Mouse (Mus musculus) thymus, postnatal 14 days (tissue): ENCODE measurements around the gene Nppb.
A peak's percentile ranks its signal among the peaks of the same experiment; 100 is the strongest.

Source experiments
- DNase-seq: peaks from one replicate; pipeline ENCODE4 v3.0.0; 2021

The Nppb gene

DNA sequence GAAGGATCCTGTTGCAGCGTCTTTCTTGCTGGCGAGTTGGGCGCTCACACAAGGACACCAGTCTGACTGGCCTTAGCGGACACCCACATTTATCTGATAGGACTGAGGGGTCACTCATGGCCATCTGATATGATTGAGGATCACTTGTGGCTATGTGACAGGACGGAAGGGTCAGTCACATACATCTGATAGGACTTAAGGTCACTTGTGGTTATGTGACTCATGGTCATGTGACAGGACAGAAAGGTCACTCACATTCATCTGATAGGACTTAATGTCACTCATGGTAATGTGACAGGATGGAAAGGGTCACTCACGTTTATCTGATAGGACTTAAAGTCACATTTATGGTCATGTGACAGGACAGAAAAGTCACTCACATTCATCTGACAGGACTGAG, 7.2 kb upstream of the Nppb start:
- DNase-seq: no peak

DNA sequence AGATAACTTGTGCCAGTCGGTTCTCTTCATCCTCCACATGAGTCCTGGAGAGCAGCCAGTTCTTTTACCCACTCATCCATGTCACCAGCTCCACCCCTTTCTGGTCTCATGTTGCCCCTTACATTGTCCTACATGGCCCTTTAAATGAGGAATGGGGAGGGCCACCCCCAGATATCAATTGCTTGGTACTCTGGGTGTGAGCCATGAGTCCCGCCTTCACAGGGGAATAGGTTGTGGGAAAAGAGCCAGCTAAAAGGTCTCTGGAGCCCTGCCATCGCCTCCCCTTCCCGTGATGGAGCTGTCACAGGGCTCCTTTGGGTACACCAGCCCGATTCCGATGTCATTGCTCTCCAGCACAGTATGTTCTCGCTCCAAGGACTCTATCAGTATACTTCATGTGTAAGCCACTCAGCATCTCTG, 6.1 kb upstream of the Nppb start:
- no peak for DNase-seq

DNA sequence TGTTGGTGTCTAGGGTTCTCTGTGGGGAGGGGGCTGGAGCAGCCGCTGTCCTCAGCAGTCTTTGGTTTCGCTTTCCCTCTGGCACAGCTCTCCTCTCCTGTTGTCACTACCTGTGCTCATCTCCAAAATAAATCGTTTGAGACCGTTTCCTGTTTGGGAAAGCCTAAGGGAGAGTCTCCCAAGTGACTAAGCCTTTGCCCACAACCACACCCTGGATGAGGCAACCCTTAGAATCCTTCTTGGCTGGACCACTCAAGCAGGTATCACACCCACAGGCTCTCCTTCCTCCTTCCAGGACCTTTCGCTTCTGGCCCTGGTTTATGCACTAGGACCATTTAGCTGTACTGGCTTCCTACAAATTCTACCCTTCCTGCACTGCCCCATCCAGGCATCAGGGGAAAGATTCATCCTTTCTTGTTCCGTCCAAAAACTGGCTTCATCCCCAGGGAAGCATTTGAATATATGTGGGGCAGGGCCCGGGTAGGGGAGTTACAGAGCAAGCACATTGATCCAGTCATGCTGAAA, 8.0 kb downstream of the Nppb start:
- DNase-seq: no peak

DNA sequence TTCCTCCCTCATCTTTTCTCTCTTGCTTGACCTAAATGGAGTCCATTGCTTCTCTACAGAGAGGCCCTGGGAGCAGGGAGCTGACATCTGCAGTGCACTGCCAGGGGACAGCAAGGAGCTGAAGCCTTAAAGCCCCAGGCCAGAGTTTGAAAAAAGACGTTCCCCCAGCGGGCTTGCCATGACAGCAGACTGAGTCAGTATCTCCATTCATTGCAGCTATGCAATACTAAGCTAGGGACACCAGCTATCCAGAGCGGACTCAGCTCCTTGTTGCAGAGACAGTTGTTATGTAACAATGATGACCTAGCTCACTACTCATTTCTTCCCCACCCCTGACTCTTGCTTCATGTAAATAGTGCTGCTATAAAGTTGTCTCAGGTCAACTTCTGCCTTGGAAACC, 9.7 kb downstream of the Nppb start:
- no peak for DNase-seq

DNA sequence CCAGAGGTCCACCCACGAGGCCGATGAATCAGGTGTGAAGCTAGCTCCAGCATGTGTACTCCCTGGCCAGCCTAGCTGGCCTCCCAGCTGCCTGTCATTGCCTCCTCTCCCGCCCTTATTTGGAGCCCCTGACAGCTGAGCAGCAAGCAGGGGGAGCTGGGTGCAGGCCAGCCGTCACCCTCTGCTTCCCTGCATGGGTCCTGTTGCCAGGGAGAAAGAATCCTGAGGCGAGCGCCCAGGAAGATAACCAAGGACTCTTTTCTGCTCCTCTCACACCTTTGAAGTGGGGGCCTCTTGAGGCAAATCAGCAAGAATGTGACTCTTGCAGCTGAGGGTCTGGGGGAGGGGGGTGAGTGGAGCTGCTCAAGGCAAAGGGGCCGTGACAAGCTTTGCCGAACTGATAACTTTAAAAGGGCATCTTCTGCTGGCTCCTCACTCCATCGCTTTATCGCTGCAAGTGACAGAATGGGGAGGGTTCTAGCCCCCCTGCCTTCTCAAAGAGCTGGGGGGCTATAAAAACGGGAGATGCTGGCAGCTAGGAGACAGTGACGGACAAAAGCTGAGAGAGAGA, 14.7 kb downstream of the Nppb start, which contains the start of gene Nppa:
Nppa (plus strand) TSS at position 521 of the 571 bp plus-strand sequence.
- no peak for DNase-seq

DNA sequence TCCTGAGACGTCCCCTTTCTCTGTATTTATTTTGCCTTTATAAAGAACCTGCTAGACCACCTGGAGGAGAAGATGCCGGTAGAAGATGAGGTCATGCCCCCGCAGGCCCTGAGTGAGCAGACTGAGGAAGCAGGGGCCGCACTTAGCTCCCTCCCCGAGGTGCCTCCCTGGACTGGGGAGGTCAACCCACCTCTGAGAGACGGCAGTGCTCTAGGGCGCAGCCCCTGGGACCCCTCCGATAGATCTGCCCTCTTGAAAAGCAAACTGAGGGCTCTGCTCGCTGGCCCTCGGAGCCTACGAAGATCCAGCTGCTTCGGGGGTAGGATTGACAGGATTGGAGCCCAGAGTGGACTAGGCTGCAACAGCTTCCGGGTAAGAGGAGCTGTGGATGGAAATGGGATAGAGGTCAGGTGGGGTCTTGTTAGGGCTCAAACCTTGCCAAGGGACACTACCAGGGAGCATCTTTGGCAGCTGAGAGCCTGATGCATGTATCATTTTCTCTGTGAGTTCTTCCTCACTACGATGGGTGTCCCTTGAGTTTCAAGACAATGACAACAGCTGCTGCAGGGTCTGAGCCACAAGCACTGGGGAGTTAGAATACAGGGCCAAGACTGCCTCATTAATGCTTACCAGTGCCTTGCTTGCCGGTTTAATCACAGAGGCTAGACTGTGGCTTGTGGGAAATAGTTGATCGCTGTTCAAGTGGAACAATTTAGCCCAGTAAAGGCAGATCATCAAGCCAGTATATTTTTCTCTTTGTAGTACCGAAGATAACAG, 15.6 kb downstream of the Nppb start:
- DNase-seq: no peak

DNA sequence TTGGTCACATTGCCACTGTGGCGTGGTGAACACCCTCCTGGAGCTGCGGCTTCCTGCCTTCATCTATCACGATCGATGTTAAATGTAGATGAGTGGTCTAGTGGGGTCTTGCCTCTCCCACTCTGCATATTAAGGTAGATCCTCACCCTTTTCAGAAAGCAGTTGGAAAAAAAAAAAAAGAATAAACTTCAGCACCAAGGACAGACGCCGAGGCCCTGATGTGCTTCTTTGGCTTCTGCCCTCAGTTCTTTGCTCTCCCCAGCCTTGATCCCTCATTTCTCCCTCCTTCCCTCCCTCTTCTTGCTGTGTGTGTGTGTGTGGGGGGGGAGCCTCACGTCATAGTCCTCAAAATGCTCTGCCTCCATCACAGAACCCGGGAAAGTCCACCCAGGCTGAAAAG, 16.3 kb downstream of the Nppb start:
- DNase-seq: no peak

DNA sequence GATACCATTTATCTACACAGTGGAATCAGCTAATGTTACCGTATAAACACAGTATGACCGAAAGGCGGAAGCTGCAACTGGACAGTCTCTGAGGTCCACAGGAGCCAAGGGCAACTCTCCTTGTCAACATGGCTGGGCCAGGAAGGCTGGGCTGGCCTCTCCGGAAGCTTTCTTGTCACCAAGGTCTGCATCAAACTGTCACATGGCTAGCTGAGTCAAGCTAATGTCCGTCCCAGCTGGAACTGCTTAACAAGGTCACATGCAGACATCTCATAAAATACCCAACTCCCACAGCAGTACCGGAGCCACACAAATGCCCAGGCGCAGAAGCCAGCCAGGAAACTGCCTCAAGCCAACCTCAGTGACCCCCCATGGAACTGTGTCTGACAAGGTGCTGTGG, 18.8 kb downstream of the Nppb start:
- no peak for DNase-seq

DNA sequence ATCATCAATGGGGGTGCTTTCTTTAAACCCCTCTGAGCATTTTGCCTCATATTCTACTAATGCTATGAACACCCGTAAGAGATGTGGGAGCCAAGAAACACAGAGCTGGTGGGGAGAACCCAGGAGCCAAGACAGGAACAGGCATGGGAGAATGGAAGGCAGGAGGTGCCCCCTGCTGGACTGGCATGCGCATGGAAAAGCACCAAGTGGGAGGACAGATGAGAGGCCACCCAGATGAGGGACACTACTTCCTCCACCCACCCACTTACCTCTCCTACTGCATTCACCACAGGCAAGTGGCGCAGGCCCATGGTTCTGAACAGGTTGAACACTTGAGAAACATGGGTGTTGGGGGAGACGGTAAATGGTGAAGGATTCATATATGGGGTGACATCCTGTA, 22.8 kb downstream of the Nppb start:
- peak; percentile 12 for DNase-seq

DNA sequence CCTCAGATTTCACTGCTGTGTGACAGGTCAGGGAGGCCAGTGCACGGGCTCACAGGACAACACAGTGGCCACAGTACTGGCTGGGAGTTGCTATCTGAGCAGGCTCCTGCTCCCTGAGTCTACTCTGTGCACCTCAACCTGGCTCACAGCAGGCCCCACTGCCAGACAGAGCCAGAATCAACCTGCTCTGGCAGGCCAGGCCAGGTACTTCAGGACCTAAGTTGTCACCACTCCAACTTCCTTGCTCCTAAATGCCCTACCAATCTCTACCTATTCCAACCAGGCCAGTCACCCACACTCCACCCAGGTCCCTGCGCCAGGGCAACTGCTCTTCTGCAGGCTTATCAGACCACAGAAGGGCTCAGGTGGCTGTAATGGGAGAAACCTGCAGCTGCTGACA, 24.1 kb downstream of the Nppb start:
- DNase-seq: no peak

DNA sequence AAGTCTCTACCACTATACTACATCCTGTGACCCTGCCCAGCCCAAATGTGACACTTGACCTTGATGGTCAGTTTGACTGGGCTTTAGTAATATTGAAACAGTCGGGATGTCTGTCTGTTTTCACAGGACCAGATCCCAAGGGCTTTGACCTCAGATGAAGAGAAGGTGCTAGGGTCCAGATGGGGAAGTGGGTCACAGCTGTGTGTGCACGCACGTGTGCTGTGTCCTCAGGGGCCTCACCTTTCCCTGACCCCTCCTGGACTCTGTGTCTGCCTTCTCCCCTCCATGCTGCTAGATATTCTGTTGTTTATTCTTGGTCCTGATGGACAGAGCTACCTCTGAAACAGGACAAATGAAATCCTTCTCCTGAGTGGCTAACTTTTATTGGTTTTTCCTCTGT, 25.7 kb downstream of the Nppb start:
- DNase-seq: no peak

DNA sequence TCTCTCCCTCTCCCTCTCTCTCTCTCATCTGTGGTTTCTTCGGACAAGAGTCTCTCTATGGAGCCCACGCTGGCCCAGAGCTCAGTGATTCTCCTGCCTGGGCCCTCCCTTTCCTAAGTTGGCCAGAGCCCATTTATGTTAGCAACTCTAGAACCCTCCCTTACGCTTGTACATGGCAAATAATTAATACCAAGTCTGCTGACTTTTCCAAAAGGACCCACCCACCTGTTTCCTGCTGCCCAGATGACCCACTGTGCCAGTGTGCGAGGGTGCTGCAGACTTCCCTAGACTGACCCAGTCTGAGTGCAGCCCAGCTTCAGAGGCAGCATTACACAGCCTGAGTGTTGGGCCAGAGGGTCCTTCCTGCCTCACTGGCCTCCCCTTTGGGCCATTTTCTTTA, 26.6 kb downstream of the Nppb start:
- no peak for DNase-seq

DNA sequence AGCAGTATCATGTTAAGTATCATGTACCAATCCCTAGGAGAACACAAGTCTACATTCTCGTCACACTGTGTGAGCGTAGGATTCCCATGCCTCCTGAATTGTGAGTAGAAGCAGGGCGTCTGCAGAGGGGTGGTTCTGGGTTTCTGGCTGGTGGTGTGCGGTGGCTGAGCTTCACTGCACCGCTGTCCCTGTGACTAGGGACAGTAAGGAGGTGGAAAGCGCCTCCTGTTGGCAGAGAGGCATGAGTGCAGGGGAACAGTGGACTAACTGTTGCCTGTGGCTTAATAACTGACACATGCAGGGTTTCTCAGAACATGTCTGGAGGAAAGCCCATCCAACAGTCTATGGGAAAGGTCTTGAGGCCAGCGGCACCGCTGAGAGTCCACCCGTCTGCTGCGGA, 29.8 kb downstream of the Nppb start:
- DNase-seq: no peak

DNA sequence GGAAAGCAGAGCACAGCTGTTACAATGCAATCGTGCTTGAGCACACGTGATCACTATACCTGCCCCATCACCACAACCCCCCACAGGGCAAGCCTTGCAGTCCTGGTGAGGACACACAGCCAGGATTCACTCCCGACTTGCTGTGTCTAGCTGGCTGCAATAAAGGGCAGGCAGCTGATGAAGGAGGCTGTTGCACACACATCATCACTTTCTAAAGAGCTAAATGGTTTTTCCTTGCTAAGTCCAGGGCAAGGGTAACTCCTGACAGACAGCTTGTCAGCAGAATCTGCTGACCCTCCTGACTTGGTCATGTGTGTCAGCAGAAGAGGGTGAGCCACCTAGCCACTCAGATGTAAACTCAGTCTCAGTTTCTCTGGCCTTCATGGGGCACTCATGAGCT, 31.4 kb downstream of the Nppb start:
- no peak for DNase-seq

DNA sequence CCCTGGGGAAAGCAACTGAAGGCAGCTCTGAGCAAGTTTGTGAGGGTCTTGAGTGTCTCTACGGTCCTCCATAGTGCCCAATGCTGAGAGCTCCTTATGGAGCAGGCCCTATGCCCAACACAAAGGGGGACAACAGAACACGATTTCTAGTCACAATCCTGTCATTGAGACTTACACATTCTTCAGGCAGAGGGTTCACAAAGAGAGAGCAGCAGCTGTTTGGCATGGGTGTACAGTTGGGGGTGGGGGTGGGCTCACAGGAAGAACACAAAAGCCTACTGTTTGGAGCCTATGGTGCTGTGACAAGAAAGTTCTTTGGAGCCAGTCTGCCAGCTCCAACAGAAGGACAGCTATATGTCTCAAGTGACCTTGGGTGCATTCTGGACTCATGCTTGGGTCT, 32.8 kb downstream of the Nppb start:
- DNase-seq: no peak

DNA sequence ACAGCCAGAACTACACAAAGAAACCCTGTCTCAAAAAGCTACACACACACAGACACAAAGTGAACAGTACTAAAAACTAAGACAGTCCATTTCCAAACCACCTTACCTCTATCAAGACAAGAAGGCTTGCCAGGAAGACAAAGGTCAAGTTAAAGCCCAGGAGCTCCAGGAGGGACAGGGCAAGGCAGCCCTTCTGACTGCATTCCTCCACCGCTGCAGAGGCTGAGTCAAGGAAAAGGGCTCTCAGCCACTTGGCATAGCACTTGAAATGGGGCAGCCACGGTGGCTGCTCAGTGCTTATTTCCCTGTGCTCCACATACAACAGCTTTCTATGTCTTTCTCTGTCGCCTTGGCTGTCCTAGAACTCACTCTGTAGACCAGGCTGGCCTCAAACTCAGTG, 38.4 kb downstream of the Nppb start:
- DNase-seq: no peak

DNA sequence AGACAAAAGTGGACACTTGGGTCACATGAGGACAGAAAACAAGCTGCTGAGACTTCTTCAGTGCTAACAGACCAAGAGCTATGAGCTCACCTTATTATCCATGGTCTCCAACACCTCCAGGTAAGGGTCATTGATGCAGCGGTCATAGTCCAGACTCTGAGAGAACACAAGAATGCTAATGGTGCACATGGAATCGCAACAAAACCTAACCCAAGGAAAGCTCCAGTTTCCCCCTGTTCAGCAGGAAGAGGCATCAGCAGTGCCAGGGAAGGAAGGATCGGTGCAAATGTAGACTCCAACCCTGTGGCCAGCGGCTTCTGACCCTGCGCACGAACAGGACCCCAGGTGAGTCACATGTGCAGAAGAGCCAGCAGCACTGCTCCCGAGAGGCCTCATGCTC, 43.7 kb downstream of the Nppb start:
- DNase-seq: no peak

DNA sequence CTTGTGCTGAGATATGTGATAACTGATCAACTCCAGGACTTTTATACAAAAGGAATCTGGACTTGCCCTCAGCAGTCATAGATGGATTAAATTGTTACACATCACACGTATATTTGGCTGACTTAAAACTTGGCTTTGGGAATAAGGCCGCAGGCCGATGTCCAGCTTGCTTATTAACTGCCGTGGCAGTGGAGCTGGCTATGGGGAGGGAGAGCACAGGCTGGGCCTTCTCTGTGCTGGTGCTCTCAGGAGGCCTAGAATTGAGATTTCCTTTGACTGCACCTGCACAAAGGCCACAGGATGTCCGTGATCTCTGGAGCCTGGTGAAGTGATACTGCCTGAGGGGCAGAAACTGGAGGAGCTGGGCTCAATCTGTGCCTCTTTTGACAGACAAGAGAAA, 44.9 kb downstream of the Nppb start:
- DNase-seq: no peak

DNA sequence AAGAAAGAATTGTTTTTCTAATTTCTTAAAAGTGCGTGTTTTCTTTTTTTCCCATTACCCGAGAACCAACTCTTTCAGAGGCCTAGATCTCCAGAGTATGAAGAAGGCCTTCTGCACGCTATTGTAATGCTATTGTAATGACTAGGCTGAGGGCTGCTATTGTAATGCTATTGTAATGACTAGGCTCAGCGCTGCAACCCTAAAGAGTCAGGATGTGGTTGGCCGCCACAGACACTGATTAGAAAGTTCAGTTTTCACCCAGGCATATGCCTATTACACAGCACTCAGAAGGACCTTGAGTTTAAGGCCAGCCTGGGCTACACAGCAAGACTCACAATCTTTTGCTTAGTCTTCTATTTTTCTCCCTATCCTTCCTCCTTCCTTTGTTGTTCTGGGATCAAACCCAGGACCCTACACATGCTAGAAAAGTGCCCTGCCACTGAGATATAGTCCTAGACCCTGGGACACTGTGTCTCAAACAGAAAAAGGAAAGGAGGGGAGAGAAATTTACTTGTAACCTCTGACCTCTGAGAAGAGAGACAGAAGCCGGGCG, 48.3 kb downstream of the Nppb start:
- no peak for DNase-seq

DNA sequence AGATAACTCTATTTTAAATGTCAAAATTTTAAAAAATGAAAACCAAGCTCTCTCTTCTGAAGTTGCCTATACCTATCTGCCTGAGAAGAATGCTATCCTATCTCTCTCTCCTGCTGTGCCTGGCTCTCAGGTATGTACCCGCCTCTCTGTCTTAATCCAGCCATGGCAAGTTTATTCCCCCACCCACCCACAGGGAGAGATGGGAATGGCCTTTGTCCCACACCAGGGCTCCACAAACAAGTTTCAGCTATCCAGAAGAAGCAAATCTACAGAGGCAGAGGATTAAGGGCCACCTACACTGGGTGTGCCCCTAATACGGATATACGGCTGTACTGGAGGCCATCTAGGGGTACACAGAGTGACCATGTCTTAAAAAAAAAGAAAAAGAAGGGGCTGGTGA, 49.9 kb downstream of the Nppb start:
- DNase-seq: no peak
